Mouse (Mus musculus): ENCODE data around the gene Wsb2. TPM values are rescaled to one million over a fixed set of nuclear protein-coding genes. Genes with fewer than 3 reads are reported as not detected.

Gene Wsb2
- polyA plus RNA-seq, 1 experiment, result 131 TPM

GRCm38 (mm10) chr5:117417442-117417841, 60.3 kb downstream of the Wsb2 start:
- no peaks in the 10 kb centered on the region for H3K79me2 ChIP-seq (ENCODE audit: control insufficient read depth, insufficient read depth)
- TF ChIP-seq FOSL1 (IDR thresholded peaks at IDR 0.05; ENCODE audit: insufficient read depth, low read length, poor library complexity, severe bottlenecking), result no peak
- TF ChIP-seq MYOG (IDR thresholded peaks at IDR 0.05; ENCODE audit: control insufficient read depth, extremely low read depth, insufficient read length), result no peak
- no peak for TF ChIP-seq CEBPB (IDR thresholded peaks at IDR 0.05; ENCODE audit: low read depth)
- TF ChIP-seq MYOD1 (IDR thresholded peaks at IDR 0.05; ENCODE audit: control insufficient read depth, insufficient read length, low read depth), result no peak
- no peak for TF ChIP-seq MAX (IDR thresholded peaks at IDR 0.05)
- no peak for TF ChIP-seq CTCF (IDR thresholded peaks at IDR 0.05; ENCODE audit: control insufficient read depth, insufficient read depth, insufficient read length)
- no peak for TF ChIP-seq USF1 (IDR thresholded peaks at IDR 0.05; ENCODE audit: low read depth)
- H3ac ChIP-seq (ENCODE audit: control insufficient read depth, insufficient read length, low read depth), result no peak overlapping the region
- H3K36me3 ChIP-seq (ENCODE audit: control insufficient read depth, insufficient read depth), result no peaks in the 10 kb centered on the region
- no peaks in the 10 kb centered on the region for H3K79me3 ChIP-seq (ENCODE audit: low read depth)
- H3K4me3 ChIP-seq (ENCODE audit: insufficient read depth, poor library complexity, severe bottlenecking), result no peak overlapping the region
- H3K27me3 ChIP-seq (ENCODE audit: control insufficient read depth, insufficient read depth, insufficient read length), result peaks cover 54% of the 10 kb centered on the region

Other genes starting within 250 kb of the Wsb2 start
- 76.0 TPM for gene Suds3, start 241.2 kb upstream of the Wsb2 start, polyA plus RNA-seq (2012; fragmentation: generic; extraction: Trizol)
- gene Taok3, start 237.2 kb upstream of the Wsb2 start, polyA plus RNA-seq (2012; fragmentation: generic; extraction: Trizol), result 6.6 TPM
- 697 TPM for gene Pebp1, start 69.7 kb upstream of the Wsb2 start, polyA plus RNA-seq (2012; fragmentation: generic; extraction: Trizol)
- 5.2 TPM for gene Vsig10, start 38.2 kb upstream of the Wsb2 start, polyA plus RNA-seq (2012; fragmentation: generic; extraction: Trizol)
- 54.8 TPM for gene Rfc5, start 31.7 kb downstream of the Wsb2 start, polyA plus RNA-seq (2012; fragmentation: generic; extraction: Trizol)
- 0.01 TPM for gene Ksr2, start 56.7 kb downstream of the Wsb2 start, polyA plus RNA-seq (2012; fragmentation: generic; extraction: Trizol)